Mouse (Mus musculus) neural tube, embryonic 15.5 days (tissue): ENCODE results near the gene Rrn3. TPM values are rescaled to one million over a fixed set of nuclear protein-coding genes. Genes with fewer than 3 reads are reported as not detected.

ENCODE experiments used
- microRNA-seq: library from miRNA; unstranded; fragments of <30 nt; microRNA quantifications from one replicate; pipeline ENCODE4, GENCODE M21; 2017
- polyA plus RNA-seq: library from polyadenylated mRNA; unstranded; fragments of >200 nt; fragmentation: Nextera tagmentation; extraction: Ambion mirVana; gene quantifications from 2 replicates; pipeline ENCODE4 v1.2.1, GENCODE M21; 2015

Gene Rrn3
- polyA plus RNA-seq, 1 experiment from 2014 or later, result 86.5 TPM

Small RNA genes within 50 kb of the gene (microRNA-seq; reads per million reads assigned to microRNA genes)
- gene Gm27734, result not detected

Other genes starting within 250 kb of the Rrn3 start
- 28.2 and 35.9 TPM in 2 replicates for gene Parn, start 112.5 kb upstream of the Rrn3 start, polyA plus RNA-seq
- gene Bfar, start 108.8 kb upstream of the Rrn3 start, polyA plus RNA-seq, result 51.4 and 58.1 TPM in 2 replicates
- 6.0 and 6.3 TPM in 2 replicates for gene 3110001I22Rik, start 108.8 kb upstream of the Rrn3 start, polyA plus RNA-seq
- gene Pla2g10, start 49.7 kb upstream of the Rrn3 start, polyA plus RNA-seq, result 0.41 and 1.4 TPM in 2 replicates
- 204 and 223 TPM in 2 replicates for gene Ntan1, start 38.1 kb downstream of the Rrn3 start, polyA plus RNA-seq
- 70.4 and 71.1 TPM in 2 replicates for gene Pdxdc1, start 122.4 kb downstream of the Rrn3 start, polyA plus RNA-seq
- gene Mpv17l, start 122.5 kb downstream of the Rrn3 start, polyA plus RNA-seq, result 40.3 and 46.7 TPM in 2 replicates
- 161 and 186 TPM in 2 replicates for gene 2900011O08Rik, start 205.9 kb downstream of the Rrn3 start, polyA plus RNA-seq
- gene Ifitm7, start 206.2 kb downstream of the Rrn3 start, polyA plus RNA-seq, result 0.66 and 0.74 TPM in 2 replicates